Comparison of ENCODE assay signal across 7 mouse cellular contexts in the genomic region with DNA sequence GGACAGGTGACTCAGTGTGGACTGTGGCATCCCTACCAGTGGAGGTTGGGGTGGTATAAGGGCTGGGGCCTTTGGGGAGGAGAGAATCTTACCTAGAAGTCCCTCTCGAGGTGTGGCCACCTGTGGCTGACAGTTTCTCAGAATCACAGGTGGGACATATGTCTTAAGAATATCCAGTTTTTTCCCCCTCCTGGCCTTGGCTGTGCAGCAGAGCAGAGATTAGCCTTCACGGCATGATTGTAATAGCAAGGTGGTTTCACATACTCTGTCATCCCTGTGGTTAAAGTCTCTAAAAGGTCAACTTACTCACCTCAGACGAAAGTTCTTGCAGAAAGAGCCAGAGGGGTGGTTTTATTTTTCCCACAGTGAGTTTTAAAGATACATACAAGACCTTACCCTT. TPM values are rescaled to one million over a fixed set of nuclear protein-coding genes. Genes with fewer than 3 reads are reported as not detected.
DNase-seq lines count a peak whose midpoint lies in the region; ATAC-seq lines count a peak whose summit lies in the region.

No protein-coding gene starts in this region.

- WGBS in forebrain, embryonic 10.5 days: 21% methylated on average over 3 of the region's 3 CpGs
- 13% methylated on average over 3 of the region's 3 CpGs for WGBS in limb, embryonic 12.5 days
- WGBS in stomach, embryonic 14.5 days: 19% methylated on average over 3 of the region's 3 CpGs

- DNase-seq in forebrain, embryonic 10.5 days (ENCODE audit: extremely low spot score, low spot score): no peak
- DNase-seq in gastrocnemius, postnatal 4 days (ENCODE audit: low spot score in 2 of 2): no peak
- DNase-seq in layer of hippocampus, adult 11-12 months (ENCODE audit: low spot score): no peak

- H3K4me1 ChIP-seq in megakaryocyte, embryonic 14.5 days: peaks cover 42% of the 10 kb centered on the region
- peaks cover 38% of the 10 kb centered on the region for H3K4me1 ChIP-seq in forebrain, embryonic 10.5 days
- peaks cover 29% of the 10 kb centered on the region for H3K4me1 ChIP-seq in limb, embryonic 12.5 days (replicated peaks)
- H3K4me1 ChIP-seq in stomach, embryonic 14.5 days (ENCODE audit: control insufficient read depth, insufficient read depth, low read length): peaks cover 19% of the 10 kb centered on the region; the same call in 1 of the 2 replicates

- H3K27me3 ChIP-seq in megakaryocyte, embryonic 14.5 days (replicated peaks): peaks cover 24% of the 10 kb centered on the region
- H3K27me3 ChIP-seq in forebrain, embryonic 10.5 days (ENCODE audit: poor library complexity, severe bottlenecking): peaks cover 58% of the 10 kb centered on the region
- H3K27me3 ChIP-seq in limb, embryonic 12.5 days: peaks cover 21% of the 10 kb centered on the region
- H3K27me3 ChIP-seq in stomach, embryonic 14.5 days (ENCODE audit: control insufficient read depth, insufficient read depth, low read length): no peaks in the 10 kb centered on the region

- H3K4me2 ChIP-seq in limb, embryonic 12.5 days: peak overlapping the region; percentile 99
- H3K4me2 ChIP-seq in stomach, embryonic 14.5 days (replicated peaks; ENCODE audit: low read depth, low read length): peak overlapping the region; percentile 97

- peak overlapping the region; percentile 84; the same call in 1 of the 2 replicates for H3K9ac ChIP-seq in limb, embryonic 12.5 days (replicated peaks)
- peak overlapping the region; percentile 82; the same call in 1 of the 2 replicates for H3K9ac ChIP-seq in stomach, embryonic 14.5 days (replicated peaks; ENCODE audit: low read depth, low read length)

- H3K36me3 ChIP-seq in megakaryocyte, embryonic 14.5 days (replicated peaks; ENCODE audit: low read length): no peaks in the 10 kb centered on the region
- H3K36me3 ChIP-seq in forebrain, embryonic 10.5 days (replicated peaks): no peaks in the 10 kb centered on the region
- H3K36me3 ChIP-seq in limb, embryonic 12.5 days: no peaks in the 10 kb centered on the region
- no peaks in the 10 kb centered on the region for H3K36me3 ChIP-seq in stomach, embryonic 14.5 days (ENCODE audit: control insufficient read depth, insufficient read depth, low read length)

- no peak for ATAC-seq in megakaryocyte, adult 5-6 weeks (ENCODE audit: poor library complexity, severe bottlenecking)
- ATAC-seq in limb, embryonic 12.5 days (ENCODE audit: insufficient number of reproducible peaks, insufficient read depth, low FRiP score, low TSS enrichment, low read depth): no peak
- no peak for ATAC-seq in stomach, embryonic 14.5 days (ENCODE audit: insufficient number of reproducible peaks, insufficient read depth, low FRiP score, low read depth)

- H3K4me3 ChIP-seq in megakaryocyte, embryonic 14.5 days (replicated peaks): peak overlapping the region; percentile 98
- H3K4me3 ChIP-seq in forebrain, embryonic 10.5 days: peak overlapping the region; percentile 82
- peak overlapping the region; percentile 84 for H3K4me3 ChIP-seq in limb, embryonic 12.5 days (replicated peaks)
- peak overlapping the region; percentile 89 for H3K4me3 ChIP-seq in stomach, embryonic 14.5 days (ENCODE audit: low read depth, low read length)

- no peak overlapping the region for H3K27ac ChIP-seq in forebrain, embryonic 10.5 days
- no peak overlapping the region for H3K27ac ChIP-seq in limb, embryonic 12.5 days
- no peak overlapping the region for H3K27ac ChIP-seq in stomach, embryonic 14.5 days (ENCODE audit: low read length)

- H3K9me3 ChIP-seq in megakaryocyte, embryonic 14.5 days: no peaks in the 10 kb centered on the region
- H3K9me3 ChIP-seq in forebrain, embryonic 10.5 days: no peaks in the 10 kb centered on the region
- no peaks in the 10 kb centered on the region for H3K9me3 ChIP-seq in limb, embryonic 12.5 days
- H3K9me3 ChIP-seq in stomach, embryonic 14.5 days (ENCODE audit: control insufficient read depth, low read depth, low read length): no peaks in the 10 kb centered on the region

RNA-seq across cellular contexts. Expression of a gene that starts 2.4 kb away (rescaled TPM):
- polyA plus RNA-seq in megakaryocyte, embryonic 14.5 days (2012; ENCODE audit: insufficient read depth, low replicate concordance): 1.1 and 1.9 TPM in 2 replicates
- 8.8 and 10.0 TPM in 2 replicates for total RNA-seq in megakaryocyte, adult 5-6 weeks (2015)
- total RNA-seq in megakaryocyte, adult 5-6 weeks (2017): 1.6 and 2.4 TPM in 2 replicates
- 2.3 TPM in 2 replicates for polyA plus RNA-seq in forebrain, embryonic 10.5 days (2016; fragmentation: Nextera tagmentation; extraction: Ambion mirVana)
- 6.8 and 7.0 TPM in 2 replicates for polyA plus RNA-seq in limb, embryonic 12.5 days (2016; fragmentation: Nextera tagmentation; extraction: Ambion mirVana)
- 8.6 and 9.5 TPM in 2 replicates for polyA plus RNA-seq in stomach, embryonic 14.5 days (2014; fragmentation: Nextera tagmentation; extraction: Ambion mirVana)
- 10 to 100 TPM; 11.9 to 13.2 TPM for total RNA-seq in gastrocnemius, postnatal 4 days (2021)
